Mouse (Mus musculus) MEL (cell line): ENCODE results near the gene Ripk3. TPM values are rescaled to one million over a fixed set of nuclear protein-coding genes. Genes with fewer than 3 reads are reported as not detected.
A peak's percentile ranks its signal among the peaks of the same experiment; 100 is the strongest.

Experiments
- DNase-seq: peaks from one replicate; pipeline ENCODE4 v3.0.0; 2011; ENCODE audit warnings: low read depth, low spot score
- H3K27ac ChIP-seq: 2 replicates; pipeline ENCODE4 v1.5.1; 2012; ENCODE audit warnings: low read depth, mild to moderate bottlenecking, control low read depth, low read length, moderate library complexity; ENCODE audit not compliant: control insufficient read depth
- H3K27me3 ChIP-seq, 2 experiments: fragments of 150-350 bp in 1 of 2; sonication (generic) in 1 of 2; 2 replicates each; pipeline ENCODE4 v1.6.1; 2012; ENCODE audit warnings: low read length in 2 of 2, mild to moderate bottlenecking in 2 of 2, improper control_type of control experiment in 1 of 2, moderate library complexity in 1 of 2; ENCODE audit not compliant: insufficient read depth in 2 of 2, control insufficient read depth in 1 of 2
- H3K36me3 ChIP-seq, 2 experiments: 2 replicates each; pipeline ENCODE4 v1.6.1; 2012 to 2014; ENCODE audit warnings: low read length in 2 of 2, improper control_type of control experiment in 1 of 2, inconsistent platforms in 1 of 2, mild to moderate bottlenecking in 1 of 2; ENCODE audit not compliant: insufficient read depth in 2 of 2, control insufficient read depth in 1 of 2
- H3K4me1 ChIP-seq, 2 experiments: fragments of 150-350 bp in 1 of 2; sonication (generic) in 1 of 2; 2 replicates each; pipeline ENCODE4 v1.6.1; 2012; ENCODE audit warnings: low read length in 2 of 2, improper control_type of control experiment in 1 of 2, mild to moderate bottlenecking in 1 of 2; ENCODE audit not compliant: insufficient read depth in 2 of 2, control insufficient read depth in 1 of 2
- H3K4me3 ChIP-seq, 2 experiments: fragments of 150-350 bp in 1 of 2; sonication (generic) in 1 of 2; 2 replicates each; pipeline ENCODE4 v1.5.1; 2012; ENCODE audit warnings: low read depth in 2 of 2, low read length in 2 of 2, mild to moderate bottlenecking in 2 of 2, moderate library complexity in 2 of 2, control low read depth in 1 of 2, improper control_type of control experiment in 1 of 2; ENCODE audit not compliant: control insufficient read depth in 1 of 2, insufficient read depth in 1 of 2
- H3K79me2 ChIP-seq: 2 replicates; pipeline ENCODE4 v1.6.1; 2012; ENCODE audit warnings: mild to moderate bottlenecking, low read length, moderate library complexity; ENCODE audit not compliant: control insufficient read depth, poor library complexity, insufficient read depth
- H3K9ac ChIP-seq: 2 replicates; pipeline ENCODE4 v1.6.1; 2012; ENCODE audit warnings: low read depth, mild to moderate bottlenecking, control low read depth, low read length, moderate library complexity; ENCODE audit not compliant: control insufficient read depth, poor library complexity, severe bottlenecking
- H3K9me3 ChIP-seq: fragments of 150-350 bp; sonication (generic); replicated peaks from 2 replicates; pipeline ENCODE4 v1.6.1; 2012; ENCODE audit warnings: mild to moderate bottlenecking, low read length, improper control_type of control experiment, moderate library complexity; ENCODE audit not compliant: insufficient read depth
- BHLHE40 ChIP-seq: IDR thresholded peaks from 2 replicates; pipeline ENCODE4 v1.6.1; 2012; ENCODE audit warnings: low read depth, mild to moderate bottlenecking, inconsistent platforms, low read length, improper control_type of control experiment, borderline replicate concordance
- E2F4 ChIP-seq: IDR thresholded peaks from 2 replicates; pipeline ENCODE4 v1.6.1; 2011; ENCODE audit warnings: low read depth, low read length, improper control_type of control experiment, borderline replicate concordance
- ELF1 ChIP-seq: IDR thresholded peaks from 2 replicates; pipeline ENCODE4 v1.6.1; 2014; ENCODE audit warnings: low read depth, mild to moderate bottlenecking, inconsistent platforms, low read length, improper control_type of control experiment, moderate library complexity
- GABPA ChIP-seq: IDR thresholded peaks from 2 replicates; pipeline ENCODE4 v1.6.1; 2012; ENCODE audit warnings: low read depth, mild to moderate bottlenecking, inconsistent platforms, low read length, improper control_type of control experiment, moderate library complexity
- HCFC1 ChIP-seq: IDR thresholded peaks from 2 replicates; pipeline ENCODE4 v1.6.1; 2012; ENCODE audit warnings: low read depth, mild to moderate bottlenecking, inconsistent platforms, low read length, improper control_type of control experiment, moderate library complexity
- JUND ChIP-seq: IDR thresholded peaks from 2 replicates; pipeline ENCODE4 v1.6.1; 2011; ENCODE audit warnings: low read depth, mild to moderate bottlenecking, improper control_type of control experiment, low read length
- MAFK ChIP-seq: IDR thresholded peaks from 2 replicates; pipeline ENCODE4 v1.6.1; 2011; ENCODE audit warnings: low read depth, mild to moderate bottlenecking, low read length, improper control_type of control experiment, borderline replicate concordance
- MAX ChIP-seq: IDR thresholded peaks from 2 replicates; pipeline ENCODE4 v1.6.1; 2011; ENCODE audit warnings: low read length, improper control_type of control experiment
- MXI1 ChIP-seq: IDR thresholded peaks from 2 replicates; pipeline ENCODE4 v1.6.1; 2011; ENCODE audit warnings: mild to moderate bottlenecking, low read depth, low read length, improper control_type of control experiment
- MYC ChIP-seq: IDR thresholded peaks from 2 replicates; pipeline ENCODE4 v1.6.1; 2011; ENCODE audit warnings: low read depth, mild to moderate bottlenecking, low read length, improper control_type of control experiment, moderate library complexity
- NELFE ChIP-seq: IDR thresholded peaks from 2 replicates; pipeline ENCODE4 v1.6.1; 2011; ENCODE audit warnings: low read depth, low read length, improper control_type of control experiment
- POLR2A ChIP-seq, 2 experiments: IDR thresholded peaks; 2 replicates each; pipeline ENCODE4 v1.6.1; 2011 to 2012; ENCODE audit warnings: low read length in 2 of 2, mild to moderate bottlenecking in 2 of 2, control low read depth in 1 of 2, improper control_type of control experiment in 1 of 2, low read depth in 1 of 2, moderate library complexity in 1 of 2; ENCODE audit not compliant: control insufficient read depth in 1 of 2, insufficient read depth in 1 of 2, poor library complexity in 1 of 2
- POLR2AphosphoS2 ChIP-seq: IDR thresholded peaks from 2 replicates; pipeline ENCODE4 v1.6.1; 2011; ENCODE audit warnings: low read length, improper control_type of control experiment
- POLR2AphosphoS5 ChIP-seq: IDR thresholded peaks from 2 replicates; pipeline ENCODE4 v1.6.1; 2012; ENCODE audit warnings: low read depth, borderline replicate concordance, mild to moderate bottlenecking, inconsistent platforms, low read length, moderate library complexity, mixed read lengths
- RCOR1 ChIP-seq: IDR thresholded peaks from 2 replicates; pipeline ENCODE4 v1.6.1; 2012; ENCODE audit warnings: low read depth, mild to moderate bottlenecking, inconsistent platforms, low read length, improper control_type of control experiment
- SIN3A ChIP-seq: IDR thresholded peaks from 2 replicates; pipeline ENCODE4 v1.6.1; 2012; ENCODE audit warnings: low read length, improper control_type of control experiment, inconsistent platforms
- SMC3 ChIP-seq: IDR thresholded peaks from 2 replicates; pipeline ENCODE4 v1.6.1; 2011; ENCODE audit warnings: low read depth, low read length, improper control_type of control experiment
- TCF12 ChIP-seq: IDR thresholded peaks from 2 replicates; pipeline ENCODE4 v1.6.1; 2014; ENCODE audit warnings: low read depth, mild to moderate bottlenecking, inconsistent platforms, low read length, improper control_type of control experiment, moderate library complexity
- USF1 ChIP-seq: IDR thresholded peaks from 2 replicates; pipeline ENCODE4 v1.6.1; 2014; ENCODE audit warnings: low read depth, mild to moderate bottlenecking, inconsistent platforms, low read length, improper control_type of control experiment, moderate library complexity
- ZMIZ1 ChIP-seq: IDR thresholded peaks from 2 replicates; pipeline ENCODE4 v1.6.1; 2012; ENCODE audit warnings: low read depth, mild to moderate bottlenecking, inconsistent platforms, low read length, improper control_type of control experiment, moderate library complexity
- ZNF384 ChIP-seq: IDR thresholded peaks from 2 replicates; pipeline ENCODE4 v1.6.1; 2012; ENCODE audit warnings: low read depth, mild to moderate bottlenecking, inconsistent platforms, low read length, improper control_type of control experiment
- polyA plus RNA-seq, 2 experiments: library from polyadenylated mRNA; stranded (reverse) in 1 of 2; unstranded in 1 of 2; fragments of >175 nt in 1 of 2; fragments of >200 nt in 1 of 2; gene quantifications; 2 replicates each; pipeline versions ENCODE4 v1.2.1 to v1.2.4; 2012; ENCODE audit warnings: low replicate concordance in 2 of 2, low read depth in 1 of 2; ENCODE audit not compliant: insufficient read length in 2 of 2, insufficient read depth in 1 of 2, missing spikeins in 1 of 2
- total RNA-seq: library from RNA; depleted of rRNA; stranded (reverse); fragments of 300-350 nt; gene quantifications from 2 replicates; pipeline ENCODE4 v1.2.3, GENCODE M21; 2012

Gene Ripk3
- total and polyA plus RNA-seq, 3 experiments = 67.1 to 124 (median 123) TPM

DNA sequence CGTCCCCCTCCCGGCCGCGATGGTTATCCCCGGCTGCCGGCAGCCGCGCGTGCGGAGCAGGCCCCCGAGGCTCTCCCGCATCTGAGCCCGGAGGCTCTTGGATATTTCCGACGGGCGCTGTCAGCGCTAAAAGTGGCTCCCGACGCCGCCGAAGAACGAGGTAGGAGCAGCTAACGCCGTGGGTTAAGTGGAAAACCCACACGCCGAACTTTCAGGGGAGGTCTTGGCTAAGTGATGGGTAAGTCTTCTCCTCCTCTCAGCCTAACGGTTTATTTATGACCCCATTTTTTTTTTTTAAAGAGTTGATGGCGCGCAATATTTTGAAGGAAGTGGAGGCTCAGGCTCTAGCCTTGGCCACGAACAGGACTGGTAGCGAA lies 42.8 kb downstream of the Ripk3 start:
- peak; percentile 38; the same call in 1 of the 2 replicates for TF ChIP-seq E2F4
- TF ChIP-seq NELFE = no peak
- TF ChIP-seq BHLHE40 = no peak
- TF ChIP-seq JUND = no peak
- peak; percentile 74 for TF ChIP-seq ZNF384
- 0 out of 2 replicates have a peak, but pooled peaks have one; percentile 39 for TF ChIP-seq MYC
- TF ChIP-seq MXI1 = peak; percentile 53; the same call in 1 of the 2 replicates
- TF ChIP-seq GABPA = no peak
- no peak for TF ChIP-seq HCFC1
- Histone ChIP-seq H3K36me3 (peaks cover 10 to 14% of the 10 kb centered on the region in 2 experiments; a peak in 3 of 4 replicates), H3K27me3 (no peaks in the 10 kb centered on the region), H3K4me1 (peaks cover 3 to 18% of the 10 kb centered on the region in 2 experiments; a peak in 2 of 4 replicates), H3K27ac (peak overlapping the region; percentile 74), H3K4me3 (peak overlapping the region; percentile 94 to 99), H3K9me3 (no peaks in the 10 kb centered on the region), H3K79me2 (peaks cover 22% of the 10 kb centered on the region), H3K9ac (peak overlapping the region; percentile 97)
- DNase-seq = no peak

DNA sequence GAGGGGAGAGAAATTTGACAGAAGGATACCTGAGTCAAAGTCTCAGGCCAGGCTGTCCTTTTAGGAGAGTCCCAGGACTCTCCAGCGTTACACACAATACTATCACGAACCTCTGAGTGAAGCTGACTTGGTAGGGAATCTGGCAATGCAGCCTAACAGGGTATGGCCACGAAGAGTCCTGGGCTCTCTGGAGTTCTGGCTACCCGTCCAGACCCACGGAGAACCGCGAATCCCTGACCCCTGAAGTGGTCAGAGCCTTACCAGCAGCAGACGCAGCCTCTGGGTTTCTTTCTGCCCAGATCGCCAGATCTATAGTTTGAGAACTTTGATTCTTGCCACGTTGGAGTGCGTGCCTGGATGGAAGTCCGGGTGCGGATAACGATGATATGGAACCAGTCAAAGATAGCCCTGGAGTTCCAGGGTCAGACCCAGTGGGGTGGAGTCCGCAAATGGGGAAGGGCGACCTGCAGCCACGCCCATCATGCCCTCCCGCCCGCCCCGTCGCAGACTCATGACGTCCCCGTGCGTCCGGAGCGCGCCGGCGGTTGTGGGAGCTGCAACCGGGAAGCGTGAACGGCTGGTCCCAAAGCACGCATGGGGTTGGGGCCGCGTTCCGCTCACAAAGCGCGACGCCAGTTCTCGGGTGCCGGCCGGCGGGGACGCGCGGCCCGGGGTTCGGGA lies 43.3 kb downstream of the Ripk3 start, which contains the start of the genes Dhrs1 and Nop9:
Dhrs1 (minus strand) TSS at position 511 of the 681 bp plus-strand sequence.
Nop9 (plus strand) TSS at position 514 of the 681 bp plus-strand sequence.
- Histone ChIP-seq H3K9me3 (no peaks in the 10 kb centered on the region), H3K27me3 (no peaks in the 10 kb centered on the region), H3K79me2 (peaks cover 22% of the 10 kb centered on the region), H3K4me3 (peak within 1 kb of the TSS; percentile 94 to 99), H3K27ac (peak within 1 kb of the TSS; percentile 74), H3K9ac (peak within 1 kb of the TSS; percentile 97), H3K36me3 (peaks cover 10 to 11% of the 10 kb centered on the region in 2 experiments; a peak in 3 of 4 replicates), H3K4me1 (peaks cover 3 to 18% of the 10 kb centered on the region in 2 experiments; a peak in 2 of 4 replicates)
- DNase-seq = peak; percentile 92
- TF ChIP-seq MXI1 (peak; percentile 87), ZMIZ1 (peak; percentile 49; the same call in 1 of the 2 replicates), POLR2AphosphoS5 (no peak), GABPA (no peak), HCFC1 (peak; percentile 84), MAFK (no peak), RCOR1 (no peak), USF1 (no peak), SMC3 (no peak), ELF1 (peak; percentile 75), SIN3A (peak; percentile 68; the same call in 1 of the 2 replicates), TCF12 (peak; percentile 5; the same call in 1 of the 2 replicates), E2F4 (no peak), NELFE (peak; percentile 67; the same call in 1 of the 2 replicates), POLR2AphosphoS2 (peak; percentile 55; the same call in 1 of the 2 replicates), MAX (peak; percentile 39; the same call in 1 of the 2 replicates), POLR2A (IDR thresholded peaks at IDR 0.05; ENCODE audit: control insufficient read depth in 1 of 2, insufficient read depth in 1 of 2, low read depth in 1 of 2, low read length in 2 of 2, poor library complexity in 1 of 2) (peak; percentile 76 to 91; a peak in 3 of 4 replicates)
